Mouse (Mus musculus): ENCODE measurements around the gene Gria4. TPM values are rescaled to one million over a fixed set of nuclear protein-coding genes. Genes with fewer than 3 reads are reported as not detected.

Gene Gria4
- polyA plus RNA-seq, 1 experiment = 1.0 TPM

DNA sequence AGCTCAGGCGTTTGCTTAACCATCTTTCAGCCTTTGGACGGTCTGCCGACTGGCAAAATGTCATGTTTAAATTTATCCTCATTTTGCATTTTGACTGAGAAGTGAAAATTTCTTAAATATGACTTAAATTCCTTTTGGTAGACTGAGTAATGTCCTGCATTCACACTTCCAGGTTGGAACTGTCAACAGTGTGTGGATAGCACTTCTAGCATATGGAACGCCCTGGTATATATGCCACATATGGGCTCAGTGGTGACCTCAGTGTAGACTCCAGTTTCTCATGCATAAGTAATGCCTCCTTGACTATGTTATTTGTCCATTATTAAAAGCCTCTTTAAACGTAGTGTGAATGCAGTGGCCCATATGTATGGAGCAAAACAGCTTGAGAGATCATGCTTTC, 222.4 kb downstream of the Gria4 start:
- Histone ChIP-seq H3K4me3 (ENCODE audit: insufficient read depth, low read depth, low read length) (no peak overlapping the region), H3K27ac (ENCODE audit: insufficient read depth, low read depth, low read length) (no peak overlapping the region), H3K27me3 (replicated peaks; ENCODE audit: control insufficient read depth, insufficient read depth, low read length) (no peaks in the 10 kb centered on the region), H3K36me3 (ENCODE audit: control insufficient read depth, insufficient read depth, low read length) (no peaks in the 10 kb centered on the region), H3K4me1 (ENCODE audit: control insufficient read depth, insufficient read depth, low read length) (no peaks in the 10 kb centered on the region)
- TF ChIP-seq POLR2A (IDR thresholded peaks at IDR 0.05; ENCODE audit: low read depth, low read length) = no peak
- TF ChIP-seq CTCF (conservative IDR thresholded peaks at IDR 0.05; ENCODE audit: insufficient read depth, insufficient read length, low read depth, low read length) = no peak
- 77% methylated on average over 5 of the region's 5 CpGs for WGBS
- no peak for DNase-seq

DNA sequence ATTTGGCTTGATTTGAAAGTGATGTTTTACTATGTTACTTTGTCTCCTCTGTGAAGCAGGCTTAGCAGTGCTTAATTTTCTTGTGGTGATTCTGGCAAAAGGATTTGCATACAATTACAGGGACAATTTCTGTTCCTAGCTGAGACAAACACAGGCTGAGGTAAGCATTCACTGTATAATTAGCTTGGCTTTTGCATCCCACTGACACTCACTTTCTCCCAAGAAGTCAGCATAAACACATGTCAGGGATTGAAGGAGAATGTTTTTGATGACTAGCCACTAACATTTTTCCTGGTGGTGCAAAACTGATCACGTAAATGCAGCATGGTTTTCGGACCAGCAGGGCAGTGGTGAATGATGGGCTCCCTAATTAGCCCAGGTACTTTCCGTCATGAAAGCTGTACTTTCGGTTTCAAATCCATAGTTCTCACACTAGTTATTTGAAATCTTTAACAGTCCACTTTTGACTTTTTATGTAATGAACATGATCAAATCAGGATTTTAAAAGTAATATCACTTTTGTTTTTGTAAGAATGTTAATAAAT, 240.5 kb downstream of the Gria4 start:
- H3K27ac ChIP-seq (ENCODE audit: insufficient read depth, low read depth, low read length) = no peak overlapping the region

DNA sequence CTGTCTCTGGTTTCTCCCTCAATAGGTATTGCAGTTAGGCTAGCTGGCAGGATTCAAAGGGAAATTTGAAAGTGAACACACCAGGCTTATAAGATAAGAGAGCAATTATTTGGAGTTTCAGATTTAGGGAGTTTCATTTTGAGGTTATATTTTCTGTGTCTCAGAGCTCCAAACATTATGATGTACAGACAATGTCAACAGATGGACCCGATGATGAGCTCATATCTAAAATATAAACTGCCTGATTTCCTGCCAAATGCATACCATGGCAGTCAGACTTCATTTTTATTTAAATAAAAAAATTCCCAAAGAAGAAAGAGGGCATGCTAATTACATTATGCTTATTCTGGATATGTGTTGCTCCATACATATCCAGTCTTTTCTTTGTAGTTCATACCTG, 256.8 kb downstream of the Gria4 start:
- Histone ChIP-seq H3K27ac (ENCODE audit: insufficient read depth, low read depth, low read length) (no peak overlapping the region), H3K4me1 (ENCODE audit: control insufficient read depth, insufficient read depth, low read length) (no peaks in the 10 kb centered on the region), H3K27me3 (replicated peaks; ENCODE audit: control insufficient read depth, insufficient read depth, low read length) (no peaks in the 10 kb centered on the region), H3K36me3 (ENCODE audit: control insufficient read depth, insufficient read depth, low read length) (no peaks in the 10 kb centered on the region), H3K4me3 (ENCODE audit: insufficient read depth, low read depth, low read length) (no peak overlapping the region)
- no peak for DNase-seq
- WGBS = 76% methylated on average over 1 of the region's 1 CpGs
- TF ChIP-seq CTCF (conservative IDR thresholded peaks at IDR 0.05; ENCODE audit: insufficient read depth, insufficient read length, low read depth, low read length) (no peak), POLR2A (IDR thresholded peaks at IDR 0.05; ENCODE audit: low read depth, low read length) (no peak)

More for the DNA sequence above, 240.5 kb downstream of the Gria4 start:
- no peaks in the 10 kb centered on the region for H3K36me3 ChIP-seq (ENCODE audit: control insufficient read depth, insufficient read depth, low read length)
- TF ChIP-seq POLR2A (IDR thresholded peaks at IDR 0.05; ENCODE audit: low read depth, low read length) (no peak), CTCF (conservative IDR thresholded peaks at IDR 0.05; ENCODE audit: insufficient read depth, insufficient read length, low read depth, low read length) (no peak)
- WGBS = 56% methylated on average over 4 of the region's 4 CpGs
- no peaks in the 10 kb centered on the region for H3K4me1 ChIP-seq (ENCODE audit: control insufficient read depth, insufficient read depth, low read length)
- no peak for DNase-seq
- no peak overlapping the region for H3K4me3 ChIP-seq (ENCODE audit: insufficient read depth, low read depth, low read length)
- no peaks in the 10 kb centered on the region for H3K27me3 ChIP-seq (replicated peaks; ENCODE audit: control insufficient read depth, insufficient read depth, low read length)

DNA sequence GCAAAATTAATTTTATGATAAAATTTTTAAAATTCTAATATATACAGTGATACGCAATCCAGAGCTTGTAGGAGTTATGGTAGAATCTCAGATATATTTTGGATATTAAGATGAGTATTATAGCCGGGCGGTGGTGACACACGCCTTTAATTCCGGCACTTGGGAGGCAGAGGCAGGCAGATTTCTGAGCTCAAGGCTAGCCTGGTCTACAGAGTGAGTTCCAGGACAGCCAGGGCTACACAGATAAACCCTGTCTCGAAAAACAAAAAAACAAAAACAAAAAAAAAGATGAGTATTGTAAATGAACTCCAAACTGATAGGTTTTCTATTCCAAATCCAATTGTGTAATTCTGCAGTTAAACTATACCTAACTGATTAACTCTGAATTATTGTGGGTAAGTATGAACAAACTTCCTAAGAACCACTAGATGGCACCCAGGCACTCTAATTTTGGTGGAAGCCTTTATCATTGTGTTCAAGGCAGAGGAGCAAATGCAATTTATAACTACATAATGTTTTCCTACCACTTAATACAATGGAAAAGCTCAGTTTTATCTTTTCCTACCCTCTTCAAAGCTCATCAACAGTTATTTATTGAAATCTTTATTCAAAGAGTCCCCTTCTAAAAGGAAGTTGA, 259.4 kb downstream of the Gria4 start:
- peak; percentile 23 for DNase-seq
- WGBS = 89% methylated on average over 6 of the region's 6 CpGs
- no peaks in the 10 kb centered on the region for H3K4me1 ChIP-seq (ENCODE audit: control insufficient read depth, insufficient read depth, low read length)
- no peak overlapping the region for H3K4me3 ChIP-seq (ENCODE audit: insufficient read depth, low read depth, low read length)
- TF ChIP-seq CTCF (conservative IDR thresholded peaks at IDR 0.05; ENCODE audit: insufficient read depth, insufficient read length, low read depth, low read length) (no peak), POLR2A (IDR thresholded peaks at IDR 0.05; ENCODE audit: low read depth, low read length) (no peak)
- H3K27me3 ChIP-seq (replicated peaks; ENCODE audit: control insufficient read depth, insufficient read depth, low read length) = no peaks in the 10 kb centered on the region
- no peaks in the 10 kb centered on the region for H3K36me3 ChIP-seq (ENCODE audit: control insufficient read depth, insufficient read depth, low read length)
- H3K27ac ChIP-seq (ENCODE audit: insufficient read depth, low read depth, low read length) = no peak overlapping the region

DNA sequence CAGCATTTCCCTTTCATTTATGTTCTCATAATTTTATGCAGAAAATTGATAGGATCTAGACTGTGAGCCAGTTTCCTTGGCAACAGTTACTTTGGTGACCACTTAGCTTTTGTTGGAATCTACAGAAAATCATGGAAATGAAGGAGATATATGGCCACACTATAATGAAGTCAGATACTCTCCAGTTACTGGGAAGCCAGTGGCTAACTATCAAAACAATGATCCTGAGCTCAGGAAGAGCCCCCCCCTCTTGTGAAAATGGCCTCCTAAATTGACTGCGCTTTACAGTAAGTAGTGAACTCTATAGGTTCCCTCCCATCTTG, 281.5 kb downstream of the Gria4 start:
- no peak for DNase-seq
- no peaks in the 10 kb centered on the region for H3K4me1 ChIP-seq (ENCODE audit: control insufficient read depth, insufficient read depth, low read length)
- no peak overlapping the region for H3K4me3 ChIP-seq (ENCODE audit: insufficient read depth, low read depth, low read length)
- no peaks in the 10 kb centered on the region for H3K36me3 ChIP-seq (ENCODE audit: control insufficient read depth, insufficient read depth, low read length)
- TF ChIP-seq CTCF (conservative IDR thresholded peaks at IDR 0.05; ENCODE audit: insufficient read depth, insufficient read length, low read depth, low read length) (no peak), POLR2A (IDR thresholded peaks at IDR 0.05; ENCODE audit: low read depth, low read length) (no peak)
- WGBS = 93% methylated on average over 1 of the region's 1 CpGs
- H3K27me3 ChIP-seq (replicated peaks; ENCODE audit: control insufficient read depth, insufficient read depth, low read length) = no peaks in the 10 kb centered on the region
- H3K27ac ChIP-seq (ENCODE audit: insufficient read depth, low read depth, low read length) = no peak overlapping the region

DNA sequence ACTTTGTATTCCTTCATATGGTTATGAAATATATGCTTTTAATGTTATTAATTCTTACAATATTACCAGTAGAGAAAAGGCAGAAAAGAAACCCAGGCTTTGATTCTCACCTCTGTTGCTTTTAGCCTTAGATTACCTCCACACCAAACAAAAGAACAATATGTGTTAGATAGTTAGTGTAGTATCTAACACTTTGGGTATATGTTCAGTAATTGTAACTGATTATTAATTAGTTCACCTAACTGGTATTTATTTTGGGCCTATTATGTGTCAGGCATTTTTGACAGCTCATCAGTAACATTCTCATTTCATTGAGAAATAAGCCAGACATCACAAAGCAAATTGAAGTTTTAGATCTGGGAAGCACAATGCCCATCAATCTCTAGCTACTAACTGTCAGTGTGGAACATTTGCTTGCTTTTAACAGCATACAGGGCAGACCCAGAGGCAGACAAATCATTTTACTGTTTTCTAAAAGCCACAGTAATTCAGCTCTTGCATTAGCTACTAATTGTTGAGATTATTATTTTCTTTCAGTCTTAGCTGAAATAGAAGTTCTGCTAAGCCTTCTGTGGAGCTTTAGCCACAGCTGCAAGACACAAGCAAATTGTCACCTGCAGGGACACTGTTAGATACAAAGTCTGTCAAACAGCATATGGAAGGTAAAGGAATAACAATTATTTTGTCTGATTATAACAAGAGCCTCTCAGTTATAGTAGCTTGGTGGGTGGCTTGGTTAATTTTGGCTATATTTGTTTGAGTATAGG, 282.1 kb downstream of the Gria4 start:
- Histone ChIP-seq H3K27ac (ENCODE audit: insufficient read depth, low read depth, low read length) (no peak overlapping the region), H3K27me3 (replicated peaks; ENCODE audit: control insufficient read depth, insufficient read depth, low read length) (no peaks in the 10 kb centered on the region), H3K4me1 (ENCODE audit: control insufficient read depth, insufficient read depth, low read length) (no peaks in the 10 kb centered on the region), H3K36me3 (ENCODE audit: control insufficient read depth, insufficient read depth, low read length) (no peaks in the 10 kb centered on the region), H3K4me3 (ENCODE audit: insufficient read depth, low read depth, low read length) (no peak overlapping the region)
- no peak for DNase-seq
- no peak for TF ChIP-seq POLR2A (IDR thresholded peaks at IDR 0.05; ENCODE audit: low read depth, low read length)
- TF ChIP-seq CTCF (conservative IDR thresholded peaks at IDR 0.05; ENCODE audit: insufficient read depth, insufficient read length, low read depth, low read length) = no peak

DNA sequence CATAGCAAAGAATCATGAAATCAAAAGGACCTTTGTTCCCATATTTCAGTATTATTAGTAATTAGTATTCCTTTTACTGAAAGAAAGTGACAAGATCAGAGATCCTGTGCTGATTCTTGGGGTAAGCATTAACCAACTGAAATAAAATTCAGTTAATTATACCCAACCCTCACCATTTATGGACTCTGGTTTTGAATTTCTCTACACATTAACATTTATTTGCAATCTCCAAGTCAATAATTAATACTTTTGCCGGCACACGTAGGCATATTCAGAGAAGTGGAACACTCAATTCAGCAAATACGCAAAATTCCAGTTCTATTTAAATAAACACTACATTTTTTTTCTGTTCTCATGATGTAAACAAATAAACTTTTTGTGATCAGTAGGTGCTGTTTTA, 289.9 kb downstream of the Gria4 start:
- Histone ChIP-seq H3K4me3 (ENCODE audit: insufficient read depth, low read depth, low read length) (no peak overlapping the region), H3K4me1 (ENCODE audit: control insufficient read depth, insufficient read depth, low read length) (peaks cover 3% of the 10 kb centered on the region; the same call in 1 of the 2 replicates), H3K27me3 (replicated peaks; ENCODE audit: control insufficient read depth, insufficient read depth, low read length) (no peaks in the 10 kb centered on the region), H3K36me3 (ENCODE audit: control insufficient read depth, insufficient read depth, low read length) (no peaks in the 10 kb centered on the region), H3K27ac (ENCODE audit: insufficient read depth, low read depth, low read length) (no peak overlapping the region)
- peak; percentile 56 for DNase-seq
- TF ChIP-seq CTCF (conservative IDR thresholded peaks at IDR 0.05; ENCODE audit: insufficient read depth, insufficient read length, low read depth, low read length) (no peak), POLR2A (IDR thresholded peaks at IDR 0.05; ENCODE audit: low read depth, low read length) (no peak)
- WGBS = 40% methylated on average over 3 of the region's 3 CpGs
